Mouse (Mus musculus) ovary, postnatal 10 days (tissue): ENCODE results near the gene Abcc3.

Experiments
- DNase-seq: peaks from one replicate; pipeline ENCODE4 v3.0.0; 2022; ENCODE audit warnings: low spot score

Abcc3 gene

GRCm38 (mm10) chr11:94392672-94393109 lies at the start of gene Abcc3:
Gene Abcc3, minus strand, starts transcription at chr11:94392997.
- DNase-seq, result peak; percentile 29

DNA sequence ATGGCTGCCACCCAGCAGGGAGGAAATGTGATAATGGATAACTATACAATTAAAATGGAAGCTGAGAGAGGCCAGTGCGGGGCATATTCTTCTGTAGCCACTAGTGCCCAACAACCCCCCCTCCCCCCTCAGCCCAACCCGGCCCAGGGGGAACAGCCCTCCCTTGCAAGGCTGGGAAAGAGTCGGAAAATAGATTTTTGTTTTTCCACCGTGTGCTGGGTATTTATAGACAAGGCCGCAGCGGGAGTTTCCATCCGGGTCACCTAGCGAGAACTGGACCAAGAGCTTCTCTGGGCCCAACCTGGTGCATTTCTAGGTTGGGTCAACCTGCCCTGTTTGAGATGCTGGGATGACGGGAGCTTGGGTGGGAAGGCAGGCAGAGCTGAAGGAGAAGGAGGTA lies 49.0 kb upstream of the Abcc3 start:
- DNase-seq, result no peak

- no peak for DNase-seq
Measured at GRCm38 (mm10) chr11:94441122-94441521, 48.3 kb upstream of the Abcc3 start.

- no peak for DNase-seq
Measured at GRCm38 (mm10) chr11:94440421-94440820, 47.6 kb upstream of the Abcc3 start.

DNA sequence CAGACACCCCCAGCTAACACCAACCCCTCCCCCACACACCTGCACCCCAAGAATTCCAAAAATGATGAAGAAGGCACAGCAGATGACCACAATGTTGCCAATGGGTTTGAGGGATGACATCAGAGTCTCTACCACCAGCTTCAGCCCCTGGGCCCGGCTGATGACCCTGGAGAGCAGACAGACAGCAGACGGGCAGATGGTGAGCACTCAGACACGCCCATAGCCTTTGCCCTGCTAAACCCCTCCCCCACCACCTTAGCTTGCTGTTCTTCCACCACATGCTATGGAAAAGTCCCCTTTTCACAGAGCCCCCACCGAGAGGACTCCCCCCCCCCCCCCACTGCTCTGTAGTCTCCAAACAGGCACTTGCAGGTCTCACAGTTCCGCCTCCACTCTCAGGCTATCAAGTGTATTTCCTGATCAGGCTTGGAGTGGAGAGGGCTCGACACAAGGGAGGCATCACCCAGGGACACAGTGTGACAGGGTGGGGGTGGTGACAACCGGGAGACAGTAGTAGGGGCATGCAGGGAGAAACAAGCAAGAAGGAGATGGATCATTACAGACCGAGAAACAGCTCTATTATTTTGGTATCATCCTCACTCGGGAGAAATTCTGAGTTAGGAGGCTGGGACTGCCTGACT lies 36.3 kb upstream of the Abcc3 start:
- no peak for DNase-seq

DNA sequence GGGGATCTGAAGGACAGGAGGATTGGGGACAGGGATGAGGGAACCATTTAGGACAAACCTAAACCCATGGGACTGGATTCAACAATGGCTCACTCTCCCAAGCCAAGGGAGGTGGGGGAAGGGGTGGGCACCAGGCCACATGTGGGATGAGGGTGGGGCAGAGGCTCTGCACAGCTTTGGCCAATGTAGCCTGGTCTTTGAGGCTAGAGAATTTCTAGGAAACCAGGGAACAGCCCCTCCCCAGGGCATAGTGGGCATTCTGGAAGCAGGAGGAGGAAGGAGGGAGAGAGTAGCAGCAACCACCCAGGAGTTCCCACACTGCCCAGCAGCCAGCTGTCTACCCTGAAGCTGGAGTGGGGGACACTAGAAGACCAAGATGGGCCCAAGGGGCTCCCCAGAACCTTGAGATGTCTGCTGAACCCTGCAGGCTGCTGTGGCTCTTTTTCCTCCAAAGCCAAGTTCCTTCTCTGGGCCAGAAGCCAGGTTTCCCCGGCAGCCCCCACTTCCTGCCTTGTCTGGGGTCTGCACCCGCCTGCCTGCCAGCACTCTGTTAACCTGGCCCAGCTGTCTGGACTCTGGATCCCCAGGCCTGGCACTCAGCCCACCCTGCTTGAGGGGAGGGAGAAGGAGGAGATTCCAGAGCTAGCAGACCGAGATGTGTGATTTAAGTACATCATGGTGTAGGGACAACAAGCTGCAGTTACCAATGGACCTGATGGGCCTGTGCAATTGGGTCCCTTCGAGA lies 35.5 kb upstream of the Abcc3 start:
- DNase-seq, result peak; percentile 70

GRCm38 (mm10) chr11:94425656-94426055 lies 32.9 kb upstream of the Abcc3 start:
- DNase-seq, result no peak

GRCm38 (mm10) chr11:94425215-94425614 lies 32.4 kb upstream of the Abcc3 start:
- no peak for DNase-seq

GRCm38 (mm10) chr11:94424380-94424779 lies 31.6 kb upstream of the Abcc3 start:
- no peak for DNase-seq

DNA sequence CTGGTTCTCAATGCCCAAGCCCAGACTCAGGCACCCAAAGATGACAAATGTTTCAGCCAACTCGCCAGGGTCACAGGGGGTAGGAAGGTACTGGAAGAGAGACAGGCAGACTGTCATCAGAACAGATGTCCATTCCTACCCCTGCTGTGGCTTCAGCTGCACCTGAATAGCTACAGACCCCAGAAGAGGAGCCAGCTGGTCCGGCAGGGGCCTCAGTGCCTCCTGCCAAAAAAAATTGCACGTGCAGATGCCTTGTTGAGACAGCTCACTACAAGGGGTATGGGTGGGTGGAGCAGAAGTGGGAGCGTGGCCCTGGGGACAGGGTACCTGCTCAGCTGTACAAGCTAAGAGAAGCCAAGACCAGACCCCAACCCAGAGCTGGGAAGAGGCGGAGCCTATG lies 31.1 kb upstream of the Abcc3 start:
- no peak for DNase-seq

GRCm38 (mm10) chr11:94420991-94421390 lies 28.2 kb upstream of the Abcc3 start:
- no peak for DNase-seq

DNA sequence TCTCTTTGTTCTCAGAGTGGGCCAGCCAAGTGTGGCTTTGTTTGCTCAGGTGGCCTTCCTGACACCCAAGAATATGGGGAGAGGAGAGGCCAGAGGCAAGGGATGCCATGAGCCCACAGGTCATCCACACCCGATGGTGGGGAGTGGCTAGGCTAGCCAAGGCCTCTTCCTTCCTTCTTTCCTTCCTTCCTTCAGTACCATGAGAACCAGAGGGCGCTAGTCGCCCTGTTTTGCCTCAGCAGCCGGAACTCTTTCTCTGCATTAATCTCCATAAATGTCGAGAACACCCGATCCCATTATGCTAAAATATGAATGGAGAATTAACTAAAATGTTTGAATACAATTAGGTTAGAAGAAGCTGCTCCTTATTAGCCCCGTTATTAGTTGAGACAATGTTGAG lies 27.5 kb upstream of the Abcc3 start:
- no peak for DNase-seq

DNA sequence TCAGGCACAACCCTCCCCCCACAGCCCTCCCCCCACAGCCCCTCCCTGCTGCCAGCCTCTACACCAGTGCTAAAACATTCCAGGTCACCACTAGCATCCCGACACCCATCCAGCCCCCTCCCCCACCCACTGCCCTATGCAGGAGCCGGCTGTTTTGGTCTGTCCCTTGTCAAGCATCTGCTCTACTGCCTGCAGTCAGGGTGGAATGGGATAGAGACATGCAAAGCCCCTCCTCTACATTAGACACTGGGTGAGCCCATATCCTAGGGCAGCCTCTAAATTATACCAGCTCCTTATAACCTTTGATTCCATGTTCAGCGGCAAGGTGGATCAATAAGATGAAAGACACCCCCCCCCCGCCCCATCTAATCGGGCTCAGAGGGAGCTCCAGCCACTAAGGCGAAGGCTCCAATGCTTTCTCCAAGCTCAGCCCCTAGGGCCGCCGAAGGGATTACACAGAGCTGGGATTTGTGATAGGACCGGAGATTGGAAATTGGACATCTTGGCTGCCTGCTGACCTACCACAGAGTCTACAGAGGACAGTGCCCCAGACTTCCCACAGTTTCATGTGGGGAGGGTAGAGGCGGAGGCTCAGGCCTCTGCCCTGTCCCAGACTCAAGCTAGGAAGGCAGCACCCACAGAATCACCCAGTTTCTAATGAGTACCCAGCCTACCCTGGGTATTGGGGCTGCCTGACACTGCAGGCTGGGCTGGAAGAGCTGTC lies 26.4 kb upstream of the Abcc3 start:
- no peak for DNase-seq

DNA sequence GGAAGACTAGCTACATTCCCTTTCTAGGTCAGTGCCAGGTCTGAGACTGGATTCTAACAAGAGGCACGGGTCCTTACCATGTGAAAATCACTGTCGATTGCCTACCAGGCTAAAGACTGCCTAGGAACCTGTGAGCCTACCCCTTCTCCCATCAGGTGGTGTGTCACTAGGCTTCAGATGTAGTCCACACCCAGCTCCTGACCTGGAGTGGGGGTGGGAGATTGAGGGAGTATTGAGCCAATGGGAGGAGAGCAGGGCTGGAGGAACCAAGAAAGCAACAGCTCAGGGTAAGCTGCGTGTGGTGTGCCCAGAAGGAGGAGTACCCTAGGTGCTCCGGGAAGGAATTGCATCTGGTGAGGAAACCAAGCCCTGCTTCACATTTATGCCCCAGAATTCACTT lies 21.2 kb upstream of the Abcc3 start:
- no peak for DNase-seq

GRCm38 (mm10) chr11:94413516-94413915 lies 20.7 kb upstream of the Abcc3 start:
- DNase-seq, result no peak

DNA sequence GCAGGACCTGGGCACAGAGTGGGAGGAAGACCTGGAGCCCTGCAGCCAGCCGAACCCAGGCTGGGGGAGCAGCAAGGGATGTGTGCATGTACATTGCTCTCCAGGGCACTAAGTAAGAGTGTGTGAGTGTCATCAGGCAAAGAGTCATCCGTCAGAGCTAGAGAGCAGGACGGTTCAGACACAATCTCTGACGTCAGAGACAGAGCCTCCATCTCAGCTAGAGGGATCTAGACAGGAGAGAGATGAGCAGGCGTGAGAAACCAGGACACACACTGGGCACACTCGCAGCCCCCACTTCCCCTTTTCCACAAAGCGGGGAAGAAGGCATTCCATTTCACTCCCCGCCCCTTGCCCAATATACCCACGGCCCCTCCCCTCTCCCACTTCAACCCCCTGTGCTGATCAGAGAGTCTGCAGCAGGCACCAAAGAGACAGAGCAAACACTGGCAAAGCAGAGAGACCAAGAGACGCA lies 20.2 kb upstream of the Abcc3 start:
- DNase-seq, result no peak

- no peak for DNase-seq
Measured at GRCm38 (mm10) chr11:94412562-94412961, 19.8 kb upstream of the Abcc3 start.

DNA sequence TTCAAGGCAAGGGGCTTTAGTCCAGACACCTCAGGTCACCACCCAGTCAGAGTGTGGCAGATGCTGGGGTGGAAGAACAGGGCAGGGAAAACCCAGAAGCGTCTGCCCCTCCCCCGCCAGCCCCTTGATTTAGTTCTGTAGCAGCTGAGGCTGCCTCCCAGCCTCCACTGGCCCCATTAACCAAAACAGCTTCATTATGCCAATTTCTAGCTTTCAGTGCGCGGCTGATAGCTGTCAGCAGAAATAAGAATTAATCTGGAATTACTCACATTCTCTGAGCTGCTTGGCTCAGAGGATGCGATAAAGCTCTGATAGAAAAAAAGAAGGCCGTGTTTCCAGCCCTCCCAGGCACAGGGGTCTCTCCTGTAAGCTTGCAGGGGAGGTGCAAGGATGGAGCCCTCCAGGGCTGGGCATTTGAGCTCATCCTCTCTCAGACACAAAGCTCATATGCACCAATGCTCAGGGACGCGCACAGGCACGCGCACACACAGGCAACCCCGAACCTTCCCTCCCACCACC lies 15.1 kb upstream of the Abcc3 start:
- DNase-seq, result no peak

DNA sequence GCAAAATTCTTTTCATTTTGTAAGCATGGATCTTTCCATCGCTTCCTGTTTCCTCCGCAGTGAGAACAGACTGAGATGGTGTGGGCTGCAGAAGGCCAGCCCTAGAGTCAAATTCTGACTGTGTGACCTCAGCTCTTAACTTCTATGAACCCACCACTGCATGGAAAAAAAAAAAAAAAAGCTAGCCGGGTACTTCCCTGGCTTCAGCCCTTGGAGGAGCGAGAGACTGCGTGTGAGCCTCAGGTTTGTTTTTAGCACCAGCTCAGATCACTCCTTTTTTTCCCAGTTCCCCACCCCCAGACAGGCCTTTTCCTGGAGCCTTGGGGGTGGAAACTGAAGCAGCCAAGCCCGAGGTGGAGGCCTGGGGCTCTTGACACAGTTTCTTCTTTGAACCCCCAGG lies 12.6 kb upstream of the Abcc3 start:
- no peak for DNase-seq

- DNase-seq, result peak; percentile 69
Measured at GRCm38 (mm10) chr11:94404641-94405260, 12.0 kb upstream of the Abcc3 start.

DNA sequence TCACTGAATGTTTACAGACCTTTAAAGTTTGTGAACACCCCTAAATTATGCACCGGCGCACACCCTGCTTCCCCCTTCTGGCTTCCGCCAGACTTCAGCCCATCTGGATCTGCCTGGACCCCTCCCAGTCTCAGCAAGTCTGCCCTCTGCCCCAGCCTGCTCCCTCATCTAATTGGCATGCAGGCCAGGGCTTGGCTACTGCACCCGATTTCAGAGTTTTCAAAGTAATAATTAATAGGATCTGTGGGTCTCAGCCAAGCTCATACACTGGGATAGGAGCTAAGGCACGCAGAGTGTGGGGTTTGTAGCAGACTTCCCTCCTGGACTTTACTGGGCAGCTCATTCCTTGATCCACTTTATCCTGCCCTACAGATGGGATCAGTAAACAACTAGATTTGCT lies 11.4 kb upstream of the Abcc3 start:
- DNase-seq, result no peak

DNA sequence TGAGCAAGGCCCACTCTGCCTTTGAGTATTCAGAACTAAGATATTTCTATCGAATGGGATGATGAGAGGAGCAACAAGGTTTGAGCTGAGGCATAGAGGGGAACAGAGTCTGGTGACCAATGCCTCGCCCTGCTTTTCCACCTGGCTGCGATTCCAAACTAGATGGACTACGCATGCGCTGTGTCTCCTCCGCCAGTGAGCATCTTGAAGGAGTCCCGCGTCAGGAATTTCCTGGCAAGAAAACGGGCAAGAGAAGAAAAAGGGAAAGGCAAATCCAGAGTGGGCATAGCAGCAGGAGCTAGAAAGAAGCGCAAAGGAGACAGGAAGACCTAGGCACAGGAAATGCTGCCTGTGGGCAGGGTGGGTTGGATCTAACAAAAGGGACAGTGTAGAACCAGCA lies 11.0 kb upstream of the Abcc3 start:
- DNase-seq, result no peak
